Mouse (Mus musculus) lung, adult 2 months (tissue): ENCODE results near the gene Angel1.

ENCODE experiments used
- CTCF ChIP-seq: fragments of 200-500 bp; IDR thresholded peaks from 2 replicates; pipeline ENCODE4 v1.5.1; 2011; ENCODE audit warnings: mild to moderate bottlenecking, low read length, control low read depth; ENCODE audit not compliant: insufficient read depth
- POLR2A ChIP-seq: fragments of 200-500 bp; IDR thresholded peaks from 2 replicates; pipeline ENCODE4 v1.6.1; 2011; ENCODE audit warnings: low read depth, mild to moderate bottlenecking, control low read depth, low read length, borderline replicate concordance; ENCODE audit errors: extremely low read depth

DNA sequence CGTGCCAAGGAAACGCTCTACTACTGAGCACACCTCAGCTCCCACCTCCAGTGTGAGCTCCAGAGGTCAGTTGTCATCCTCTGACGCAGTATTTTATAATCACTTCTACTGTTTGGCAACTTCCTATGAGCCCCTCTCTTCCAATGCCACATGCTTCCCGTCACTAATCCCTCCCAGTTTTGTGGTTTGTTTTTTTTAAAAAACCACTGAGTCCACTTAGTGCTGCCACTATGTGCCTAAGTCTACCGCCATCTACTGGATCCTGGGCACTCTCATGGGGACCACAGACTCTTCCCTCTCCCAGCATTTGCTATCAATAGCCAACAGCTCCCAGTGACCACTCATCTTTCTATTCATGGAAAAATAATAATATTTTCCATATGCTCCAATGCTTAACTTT, 12.2 kb downstream of the Angel1 start:
- TF ChIP-seq CTCF (no peak), POLR2A (no peak)
